Mouse (Mus musculus) T-helper 17 cell (primary cell): ENCODE data around the gene Gm28048.

Source experiments
- in situ Hi-C, 2 experiments: fragments of 300-600 bp; cut with MboI, MseI; formaldehyde crosslinking; loops; 1 replicate in 1 of 2; 2 replicates in 1 of 2; pipeline ENCODE4 v1.15.1; 2025; ENCODE audit warnings: high pct_unique_total_duplicates in 2 of 2

The Gm28048 gene

DNA sequence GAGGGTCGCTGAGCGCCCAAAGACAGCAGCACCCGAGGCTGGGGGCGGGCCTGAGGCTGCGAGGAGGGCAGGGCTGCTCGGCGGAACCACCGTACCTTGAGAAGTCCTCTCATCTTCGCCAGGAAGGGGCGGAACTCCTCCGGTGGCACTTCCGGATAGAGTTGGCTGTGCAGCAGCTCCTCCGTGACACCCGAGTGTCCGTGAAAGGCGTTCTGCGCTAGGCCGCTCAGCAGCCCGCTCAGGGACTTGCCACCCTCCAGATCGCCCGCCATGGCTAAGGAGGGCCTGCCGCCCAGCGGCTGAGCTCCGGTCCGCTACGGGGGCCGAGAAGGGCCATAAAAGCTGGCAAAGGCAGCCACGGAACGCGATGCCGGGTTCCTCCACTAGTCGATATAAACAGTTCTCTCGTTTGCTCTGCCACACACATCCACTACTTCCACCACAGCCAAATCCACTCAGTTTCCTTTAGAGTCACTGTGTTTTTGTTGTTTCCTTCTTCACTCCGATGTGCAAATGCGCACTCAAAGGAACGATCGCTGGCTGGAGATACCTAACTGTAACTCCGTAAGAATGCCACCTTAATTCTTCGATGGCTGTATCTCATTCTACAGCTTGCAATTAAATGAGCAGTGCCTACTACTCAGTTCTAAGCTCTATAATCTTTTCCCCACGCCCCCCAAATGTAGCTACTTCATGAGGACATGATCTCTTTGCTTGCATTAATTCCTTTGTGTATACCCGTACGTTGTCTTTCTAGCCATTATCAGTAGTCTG lies at the start of gene Gm28048, which contains the start of gene Commd1:
Gm28048 (minus strand) TSS at position 107 of the 774 bp plus-strand sequence.
Commd1 (minus strand) TSS at position 399 of the 774 bp plus-strand sequence.
- in situ Hi-C loops = no loop called here

- in situ Hi-C loops = no loop called here
Observed at GRCm38 (mm10) chr11:23029399-23029798, 47.5 kb upstream of the Gm28048 start.

DNA sequence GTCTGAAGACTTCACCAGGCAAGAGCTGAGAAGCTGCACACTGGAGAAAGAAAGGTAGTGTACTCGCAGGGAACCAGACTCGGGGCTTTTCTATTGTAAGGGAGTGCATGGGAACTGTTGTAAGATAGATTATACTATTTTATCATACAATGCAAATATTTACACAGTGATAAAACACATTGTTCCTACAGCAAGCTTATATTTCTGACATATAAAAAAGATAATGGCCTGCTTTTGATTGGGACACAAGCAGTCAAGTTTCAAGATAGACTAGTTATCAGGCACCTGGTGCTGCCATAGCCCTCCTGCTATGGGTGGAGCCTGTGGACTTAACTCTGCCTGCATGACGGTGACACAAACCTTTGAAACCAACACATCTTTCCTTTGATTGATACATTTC lies 47.1 kb upstream of the Gm28048 start:
- in situ Hi-C loops = no loop called here

- in situ Hi-C loops = no loop called here
Observed at GRCm38 (mm10) chr11:23024169-23024568, 42.3 kb upstream of the Gm28048 start.

DNA sequence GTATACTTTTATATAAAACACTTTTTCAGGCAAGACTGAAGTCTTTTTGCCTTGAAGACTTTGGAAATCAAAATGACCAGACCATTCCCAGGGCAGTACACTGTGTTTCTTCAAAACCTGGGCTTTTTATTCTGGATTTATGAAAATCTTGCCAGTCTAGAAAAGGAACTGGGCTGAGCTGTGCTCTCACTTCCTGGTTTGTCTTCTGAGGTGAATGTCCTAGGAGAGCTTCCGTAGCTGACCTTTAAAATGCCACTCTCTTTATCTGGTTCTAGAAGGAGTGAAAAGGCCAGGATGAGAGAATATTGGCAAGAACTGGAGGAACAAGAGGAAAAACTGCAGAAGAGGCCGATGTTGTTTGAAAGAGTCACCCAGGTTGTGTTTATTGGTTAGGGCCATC lies 41.3 kb upstream of the Gm28048 start:
- in situ Hi-C loops = no loop called here

- in situ Hi-C loops = no loop called here
Observed at GRCm38 (mm10) chr11:23020841-23021240, 39.0 kb upstream of the Gm28048 start.

- in situ Hi-C loops = no loop called here
Observed at GRCm38 (mm10) chr11:23020116-23020770, 38.4 kb upstream of the Gm28048 start.

DNA sequence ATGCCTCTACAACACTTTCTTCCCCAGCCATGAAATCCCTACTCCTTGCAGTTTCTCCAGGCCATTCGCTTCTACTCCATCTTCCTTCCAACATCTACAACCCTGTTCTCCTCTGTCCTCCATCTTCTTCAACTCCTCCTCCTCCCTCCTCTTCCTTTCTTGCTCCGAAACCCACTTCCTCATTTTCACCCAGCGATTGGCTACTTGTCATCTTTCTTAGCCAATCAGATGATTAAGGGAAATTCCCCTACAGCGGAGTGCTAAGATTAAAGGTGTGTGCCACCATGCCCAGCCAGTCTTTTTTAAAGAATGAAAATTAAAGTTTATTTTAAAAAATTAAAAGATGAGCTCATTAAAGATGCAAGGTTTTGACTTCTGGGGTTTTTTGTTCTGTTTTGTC lies 36.1 kb upstream of the Gm28048 start:
- in situ Hi-C loops = loop anchor here in 1 of 2 experiments (5.0 kb wide), 1 partner anchor 49 kb away; no protein-coding TSS in a partner anchor

DNA sequence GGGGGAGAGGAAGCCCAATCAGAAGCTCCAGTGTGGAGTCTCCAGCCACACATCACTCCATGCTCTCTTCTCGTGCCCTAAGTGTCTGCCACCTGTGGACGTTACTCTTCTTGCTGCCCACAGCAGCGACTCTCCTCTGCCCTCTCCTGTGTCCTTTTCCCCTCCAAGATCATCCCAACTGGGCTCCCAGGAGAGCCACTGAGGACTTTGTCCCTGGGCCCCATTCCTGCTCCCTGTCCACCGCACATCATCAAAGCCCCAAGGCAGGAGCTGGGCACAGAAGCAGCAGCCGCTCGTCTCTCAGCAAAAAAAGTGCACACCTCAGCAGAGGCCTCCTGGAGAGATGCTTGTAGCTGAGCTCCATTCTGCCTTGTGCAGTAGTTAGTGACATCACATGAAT lies 33.1 kb upstream of the Gm28048 start:
- in situ Hi-C loops = loop anchor here (5.0 kb wide), 2 partner anchors 52 to 257 kb away; no protein-coding TSS in a partner anchor

GRCm38 (mm10) chr11:23013580-23014294 lies 31.8 kb upstream of the Gm28048 start:
- in situ Hi-C loops = loop anchor here in 1 of 2 experiments (5.0 kb wide), 1 partner anchor 259 kb away; no protein-coding TSS in a partner anchor

DNA sequence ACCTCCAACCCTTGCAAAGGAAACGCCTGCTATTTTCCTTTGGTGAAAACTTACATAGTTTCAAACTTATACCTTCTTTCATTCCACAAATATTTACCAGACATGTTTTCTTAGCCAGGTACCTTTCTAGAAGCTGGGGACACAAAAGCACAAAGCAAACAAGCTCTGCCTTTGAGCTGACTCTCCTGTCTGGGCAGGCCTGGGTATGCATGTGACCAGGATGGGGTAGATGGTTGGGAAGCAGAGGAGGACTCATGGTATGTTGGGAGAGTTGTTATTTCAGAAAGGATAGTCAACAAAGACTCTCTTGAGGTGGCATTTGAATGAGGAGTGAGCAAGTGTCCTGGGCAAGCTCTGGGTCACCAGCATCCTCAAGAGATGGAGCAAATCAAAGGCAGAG lies 31.2 kb upstream of the Gm28048 start:
- in situ Hi-C loops = loop anchor here in 1 of 2 experiments (5.0 kb wide), 1 partner anchor 259 kb away; no protein-coding TSS in a partner anchor

DNA sequence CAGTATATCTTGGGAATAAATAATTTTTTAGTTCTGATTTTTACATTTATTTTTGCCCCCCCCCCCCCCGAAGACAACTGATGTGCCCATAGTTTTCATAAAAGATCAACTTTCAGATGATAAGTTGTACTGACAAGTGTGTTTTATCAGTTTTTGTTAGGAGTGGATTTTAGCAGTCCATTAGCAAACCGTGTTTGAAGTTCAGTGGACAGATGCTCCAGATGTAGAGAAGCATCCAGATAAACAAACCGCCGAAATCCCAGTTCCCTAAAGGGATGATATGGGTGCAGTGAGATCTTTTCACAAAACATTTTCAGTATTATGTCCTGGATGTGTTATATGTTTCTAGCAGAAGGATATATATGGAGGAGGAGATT lies 26.9 kb upstream of the Gm28048 start:
- in situ Hi-C loops = loop anchor here in 1 of 2 experiments (5.0 kb wide), 1 partner anchor 263 kb away; no protein-coding TSS in a partner anchor

GRCm38 (mm10) chr11:23008181-23008823 lies 26.4 kb upstream of the Gm28048 start:
- in situ Hi-C loops = loop anchor here in 1 of 2 experiments (5.0 kb wide), 1 partner anchor 264 kb away; no protein-coding TSS in a partner anchor

DNA sequence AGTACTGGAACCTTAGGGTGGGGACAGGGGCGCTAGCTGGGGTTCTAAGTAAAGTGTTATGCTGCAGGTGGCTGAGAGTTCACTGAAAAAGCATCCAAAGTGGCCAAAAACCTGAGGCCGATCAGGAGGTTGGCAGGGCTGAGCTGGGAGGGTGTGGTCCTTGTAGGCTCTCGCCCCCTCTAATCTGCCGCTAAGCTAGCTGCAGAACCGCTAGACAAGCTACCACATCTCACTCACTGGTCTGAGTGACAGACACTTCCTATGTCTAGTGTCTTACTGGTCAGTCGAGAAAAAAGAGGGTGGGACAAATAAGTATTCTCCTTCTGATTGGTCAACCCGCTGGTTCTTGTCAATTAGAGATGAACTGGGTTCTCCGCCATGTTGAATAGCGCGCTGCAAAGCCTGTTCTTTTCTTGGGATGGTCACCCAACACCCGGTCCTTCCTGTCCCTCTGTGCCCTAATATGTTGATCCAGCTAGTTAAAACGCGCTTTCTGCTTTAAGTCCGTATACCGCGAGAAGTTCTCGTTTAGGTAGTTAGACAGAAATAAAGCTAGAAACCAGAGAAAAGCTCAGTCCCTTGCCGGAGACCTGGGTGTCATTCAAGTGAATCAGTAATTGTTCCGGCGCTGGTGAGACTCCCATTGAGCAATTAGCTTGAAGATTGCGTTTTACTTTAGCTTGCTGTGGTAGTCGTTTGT lies 25.7 kb upstream of the Gm28048 start, which contains the start of gene Fam161a:
Fam161a (plus strand) TSS at position 51 of the 700 bp plus-strand sequence.
- in situ Hi-C loops = loop anchor here in 1 of 2 experiments (5.0 kb wide), 1 partner anchor 265 kb away; no protein-coding TSS in a partner anchor

DNA sequence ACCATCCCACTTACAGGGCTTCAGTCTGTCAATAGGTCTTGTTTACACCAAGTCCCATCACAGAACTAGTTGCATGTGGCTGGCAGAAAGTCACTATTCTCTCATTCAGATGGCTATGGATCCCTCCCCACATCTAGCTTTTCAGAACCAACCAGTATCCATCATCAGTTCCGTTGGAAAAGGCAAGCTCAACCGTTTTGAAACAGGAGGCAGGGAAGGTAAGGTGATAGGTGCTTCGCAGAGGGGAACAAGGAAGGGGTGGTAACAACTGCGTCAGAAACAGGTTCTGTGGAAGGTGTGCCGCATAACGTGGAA lies 25.2 kb upstream of the Gm28048 start:
- in situ Hi-C loops = loop anchor here in 1 of 2 experiments (5.0 kb wide), 1 partner anchor 265 kb away; no protein-coding TSS in a partner anchor

- in situ Hi-C loops = loop anchor here in 1 of 2 experiments (5.0 kb wide), 1 partner anchor 267 kb away; no protein-coding TSS in a partner anchor
Observed at GRCm38 (mm10) chr11:23005276-23005675, 23.4 kb upstream of the Gm28048 start.

DNA sequence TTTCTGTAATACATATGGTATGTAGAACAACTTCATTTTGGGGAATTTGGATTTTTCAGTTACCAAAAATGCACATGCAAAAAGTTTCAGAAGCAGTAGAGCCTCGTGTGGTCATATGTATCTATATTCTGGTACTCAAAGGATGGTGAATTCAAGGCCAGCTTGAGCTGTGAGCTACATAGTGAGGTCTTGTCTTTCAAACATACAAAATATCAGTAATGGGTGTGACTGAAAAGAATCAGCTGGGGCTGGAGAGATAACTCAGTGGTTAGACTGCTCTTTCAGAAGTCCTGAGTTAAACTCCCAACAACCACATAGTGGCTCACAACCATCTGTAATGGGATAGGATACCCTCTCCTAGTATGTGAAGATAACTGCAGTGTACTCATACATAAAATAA lies 16.4 kb upstream of the Gm28048 start:
- in situ Hi-C loops = no loop called here

DNA sequence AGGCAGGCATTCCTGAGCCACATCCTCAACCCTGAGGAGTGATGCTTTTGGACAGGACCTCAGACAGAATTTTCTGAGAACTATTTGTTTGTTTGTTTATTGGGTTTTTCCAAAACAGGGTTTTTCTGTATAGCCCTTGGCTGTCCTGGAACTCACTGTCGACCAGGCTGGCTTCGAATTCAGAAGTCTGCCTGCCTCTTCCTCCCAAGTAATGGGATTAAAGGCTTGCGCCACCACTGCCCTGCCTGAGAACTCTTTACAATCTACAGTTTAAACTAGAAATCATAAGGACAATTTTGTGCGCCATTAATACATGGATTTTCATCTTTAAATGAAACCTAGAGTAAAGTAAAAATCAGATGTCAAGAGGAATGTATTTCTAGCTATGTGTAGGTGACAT lies 13.6 kb upstream of the Gm28048 start:
- in situ Hi-C loops = no loop called here

DNA sequence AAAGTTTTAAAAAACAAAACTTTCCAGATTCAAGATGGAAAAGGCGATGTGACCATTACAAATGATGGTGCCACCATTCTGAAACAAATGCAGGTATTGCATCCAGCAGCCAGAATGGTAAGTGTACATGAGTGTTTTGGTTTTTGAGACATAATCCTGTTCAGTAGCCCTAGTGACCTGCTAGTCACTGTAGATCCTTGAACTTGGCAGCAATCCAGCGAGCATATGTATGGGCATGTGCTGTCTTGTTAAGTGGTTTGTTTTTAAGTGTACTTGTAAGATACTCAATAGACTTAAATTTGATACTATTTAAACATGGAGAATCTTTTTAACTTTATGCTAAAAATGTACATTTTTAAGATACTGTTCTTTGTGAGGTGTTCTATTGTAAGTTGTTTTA lies 12.4 kb upstream of the Gm28048 start:
- in situ Hi-C loops = no loop called here

DNA sequence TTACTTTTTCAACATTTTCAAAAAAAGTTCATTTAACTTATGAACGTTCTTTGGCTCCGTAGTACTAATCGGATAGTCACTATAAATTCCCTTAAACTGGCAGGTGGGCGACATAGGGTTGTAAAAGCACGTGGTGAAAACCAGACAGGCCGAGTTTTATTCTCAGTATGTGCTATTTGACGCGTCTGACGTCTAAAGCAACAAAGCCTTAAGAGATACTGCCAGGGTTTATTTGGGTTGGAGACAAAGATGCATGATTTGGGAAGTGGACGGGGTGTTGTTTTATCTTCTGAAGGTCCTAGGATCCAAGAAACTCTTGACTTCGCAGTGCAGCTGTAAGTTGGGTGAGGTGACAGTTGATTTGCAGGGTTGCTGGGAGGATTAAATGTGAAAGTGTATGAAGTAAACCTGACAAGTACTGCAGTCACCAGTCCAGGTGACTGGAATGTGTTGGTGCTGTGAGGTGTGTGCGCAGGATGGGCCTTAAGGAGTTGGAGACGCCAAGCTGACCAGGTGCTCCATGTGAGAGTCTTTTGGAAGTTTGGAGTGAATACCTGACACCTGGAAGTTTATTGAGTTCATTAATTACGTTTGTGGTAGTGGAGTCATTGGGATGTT lies 9.4 kb upstream of the Gm28048 start:
- in situ Hi-C loops = no loop called here
